Mouse (Mus musculus) small intestine, adult 10 weeks (tissue): ENCODE data around the gene Pck1. TPM values are rescaled to one million over a fixed set of nuclear protein-coding genes. Genes with fewer than 3 reads are reported as not detected.

Experiments used
- polyA plus RNA-seq: library from polyadenylated mRNA; stranded (reverse); fragments of 350-450 nt; fragmentation: Illumina TruSeq; extraction: RNeasy Lipid Tissue Mini Kit (QIAGEN cat#74804); gene quantifications from one replicate; pipeline ENCODE4 v1.2.3, GENCODE M21; 2014; ENCODE audit warnings: low replicate concordance

Gene Pck1
- polyA plus RNA-seq = 68.7 TPM

GRCm38 (mm10) chr2:173152436-173153151, at the start of gene Pck1:
Pck1 (plus strand) TSS chr2:173153048.

GRCm38 (mm10) chr2:173119023-173119944, 33.6 kb upstream of the Pck1 start, which contains the start of gene Ctcfl:
Ctcfl (minus strand) TSS chr2:173119525.

Other genes with a start within 250 kb of the Pck1 start
- 0.56 TPM for gene Bmp7, start 212.7 kb upstream of the Pck1 start, polyA plus RNA-seq
- gene Spo11, start 175.3 kb upstream of the Pck1 start, polyA plus RNA-seq = 0.67 TPM
- 25.4 TPM for gene Rae1, start 152.9 kb upstream of the Pck1 start, polyA plus RNA-seq
- 0.19 TPM for gene Rbm38, start 132.6 kb upstream of the Pck1 start, polyA plus RNA-seq
- gene Ctcfl, start 33.5 kb upstream of the Pck1 start, polyA plus RNA-seq = 0.22 TPM
- 15.4 TPM for gene Zbp1, start 65.9 kb downstream of the Pck1 start, polyA plus RNA-seq
- 8.0 TPM for gene Pmepa1, start 123.5 kb downstream of the Pck1 start, polyA plus RNA-seq